Mouse (Mus musculus) frontal cortex, postnatal 10 days (tissue): ENCODE results near the gene Tmem246.
"Not testable (repeated sequence)": the region's sequence is repeated elsewhere in the genome, so short reads cannot be mapped to it uniquely, and the experiment has no call there.

Experiments
- DNase-seq, 2 experiments: peaks; one replicate each; pipeline ENCODE4 v3.0.0; 2022; ENCODE audit warnings: low spot score in 2 of 2, mixed read lengths in 1 of 2

Gene Tmem246

DNA sequence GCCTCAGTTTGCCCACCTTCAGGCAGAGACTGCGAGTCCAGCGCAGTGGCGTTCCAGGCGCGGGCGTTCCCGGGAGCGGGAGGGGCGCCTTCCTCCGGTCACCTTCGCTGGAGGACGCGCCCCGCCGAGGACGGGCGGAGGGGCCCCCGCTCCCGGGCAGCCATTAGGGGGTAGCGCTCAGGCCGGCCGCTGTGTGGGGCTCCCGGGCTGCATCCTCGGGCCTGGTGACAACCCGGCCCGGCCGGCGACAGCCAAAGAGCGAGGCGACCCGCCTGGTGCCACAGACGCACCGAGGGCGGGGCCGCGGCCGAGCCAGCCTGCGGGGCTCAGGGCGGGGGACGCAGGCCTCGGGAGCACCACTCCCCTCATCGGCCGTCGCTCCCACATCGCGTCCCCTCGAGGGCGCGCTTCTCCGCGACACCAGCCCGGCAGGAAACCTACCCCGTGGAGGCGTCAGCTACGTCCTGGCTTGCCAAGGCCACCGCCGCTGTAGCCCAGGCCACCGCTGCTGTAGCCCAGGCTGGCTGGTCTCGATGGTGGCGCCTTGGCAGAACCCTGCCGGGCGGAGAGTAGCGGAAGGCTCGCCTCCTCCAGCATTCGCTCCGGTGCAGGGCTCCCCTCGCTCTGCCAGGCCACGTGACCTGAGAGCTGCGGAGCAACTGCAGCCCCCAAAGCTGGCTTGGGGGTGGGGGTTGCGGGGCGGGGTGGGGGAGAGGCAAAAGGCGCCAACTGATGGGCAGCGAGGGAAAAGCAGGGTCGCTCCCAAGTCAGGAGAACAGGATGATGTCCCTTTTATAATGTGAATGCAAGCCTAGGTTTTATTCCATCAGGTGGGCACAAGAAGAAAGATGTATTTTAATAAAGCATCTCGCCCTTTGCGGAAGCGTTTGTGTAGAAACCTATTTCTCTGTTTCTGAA lies at the start of gene Tmem246:
Gene Tmem246, minus strand, starts transcription at position 694 of the 918 bp plus-strand sequence.
- DNase-seq: peak; percentile 50 to 75

GRCm38 (mm10) chr4:49639913-49640312 lies 42.2 kb upstream of the Tmem246 start:
- no peak for DNase-seq

GRCm38 (mm10) chr4:49637821-49638220 lies 40.1 kb upstream of the Tmem246 start:
- no peak for DNase-seq

DNA sequence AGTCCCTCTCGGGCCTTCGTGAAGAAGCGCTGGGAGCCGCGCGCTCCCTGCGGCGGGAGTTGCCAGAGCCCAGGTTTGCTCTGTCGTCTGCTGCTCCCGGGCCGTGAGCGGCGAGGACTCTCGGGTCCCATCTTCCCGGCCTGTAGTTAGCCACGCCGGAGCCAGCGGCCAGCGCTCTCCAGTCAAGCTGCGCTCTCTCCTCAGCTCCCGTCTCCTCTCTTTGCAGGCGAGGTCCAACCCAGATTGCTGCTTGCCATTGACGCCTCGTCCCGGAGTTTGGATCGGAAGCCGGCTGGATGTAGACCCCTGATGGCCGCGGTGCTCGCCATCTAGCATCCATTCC lies 34.4 kb upstream of the Tmem246 start:
- DNase-seq: no peak

GRCm38 (mm10) chr4:49631319-49632138 lies 33.9 kb upstream of the Tmem246 start, which contains the start of gene Rnf20:
Gene Rnf20 (plus strand): TSS chr4:49632006.
- peak; percentile 94 to 95 for DNase-seq

DNA sequence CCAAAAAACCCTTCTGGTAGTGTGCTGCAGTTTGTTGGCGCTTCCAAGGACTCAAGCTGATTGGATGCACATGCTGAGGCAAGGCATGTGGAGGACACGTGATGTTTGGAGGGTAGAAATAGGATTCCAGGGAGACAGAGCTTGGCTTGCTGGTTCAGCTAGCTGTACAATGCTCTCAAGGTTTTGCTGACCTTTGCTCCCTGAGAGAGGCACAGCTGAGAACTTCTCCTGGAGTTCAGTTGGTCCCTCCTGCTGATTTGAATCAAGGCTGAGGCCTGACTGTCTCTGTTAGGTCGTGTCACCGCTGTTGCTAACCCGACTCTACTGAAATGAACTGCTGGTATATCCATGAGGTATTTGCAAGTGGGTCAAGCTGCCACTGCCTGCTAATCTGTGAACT lies 31.3 kb upstream of the Tmem246 start:
- no peak for DNase-seq

GRCm38 (mm10) chr4:49626973-49627372 lies 29.3 kb upstream of the Tmem246 start:
- DNase-seq: peak; percentile 39 to 71

DNA sequence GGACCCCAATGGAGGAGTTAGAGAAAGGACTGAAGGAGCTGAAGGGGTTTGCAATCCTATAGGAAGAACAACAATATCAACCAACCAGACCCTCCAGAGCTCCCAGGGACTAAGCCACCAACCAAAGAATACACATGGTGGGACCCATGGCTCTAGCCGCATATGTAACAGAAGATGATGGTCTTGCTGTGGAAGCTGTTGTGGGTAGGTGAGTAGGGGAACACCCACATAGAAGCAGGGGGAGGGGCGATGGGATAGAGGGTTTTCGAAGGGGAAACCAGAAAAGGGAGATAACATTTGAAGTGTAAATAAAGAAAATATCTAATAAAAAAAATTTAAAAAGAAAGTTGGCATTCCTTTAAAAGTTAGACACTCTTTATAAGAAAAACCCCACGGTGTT lies 27.3 kb upstream of the Tmem246 start:
- DNase-seq: not testable (repeated sequence)

DNA sequence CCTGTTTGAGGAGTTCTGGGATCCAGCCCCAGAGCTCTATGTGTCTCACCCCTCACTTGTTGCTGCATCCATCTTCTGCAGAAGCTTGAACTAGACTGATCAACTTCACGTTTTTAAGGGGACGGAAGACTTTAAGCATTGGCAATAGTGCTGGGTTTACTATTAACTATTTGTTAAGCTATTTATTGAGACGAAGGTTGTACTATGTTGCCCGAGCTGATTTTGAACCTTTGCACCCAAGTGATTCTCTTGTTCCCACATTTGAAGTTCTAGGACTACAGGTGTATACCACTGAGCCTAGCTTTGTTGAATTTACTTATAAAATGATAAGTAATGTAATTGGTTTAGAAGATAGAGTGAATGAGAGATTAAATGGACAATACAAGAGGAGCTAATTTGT lies 26.2 kb upstream of the Tmem246 start:
- DNase-seq: no peak

GRCm38 (mm10) chr4:49622272-49622671 lies 24.6 kb upstream of the Tmem246 start:
- DNase-seq: no peak

GRCm38 (mm10) chr4:49619861-49620260 lies 22.2 kb upstream of the Tmem246 start:
- not testable (repeated sequence) for DNase-seq

GRCm38 (mm10) chr4:49616924-49617323 lies 19.2 kb upstream of the Tmem246 start:
- DNase-seq: no peak

DNA sequence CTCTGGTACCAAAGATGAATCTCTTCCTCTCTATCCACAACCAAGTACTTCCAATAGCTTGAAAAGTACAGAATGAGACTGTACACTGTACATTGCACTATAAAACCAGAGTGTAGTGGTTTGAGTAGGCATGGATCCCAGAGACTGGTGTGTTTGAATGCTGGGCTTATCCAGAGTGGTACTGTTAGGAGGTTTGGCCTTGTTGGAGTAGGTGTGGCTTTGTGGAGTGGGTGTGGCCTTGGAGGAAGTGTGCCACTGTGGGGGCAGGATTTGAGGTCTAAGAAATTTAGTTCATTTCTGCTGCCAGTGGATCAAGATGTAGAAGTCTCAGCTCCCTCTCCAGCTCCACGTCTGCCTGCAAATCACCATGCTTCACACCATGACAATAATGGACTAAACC lies 7.8 kb upstream of the Tmem246 start:
- DNase-seq: no peak

GRCm38 (mm10) chr4:49604616-49605015 lies 6.9 kb upstream of the Tmem246 start:
- DNase-seq: no peak

DNA sequence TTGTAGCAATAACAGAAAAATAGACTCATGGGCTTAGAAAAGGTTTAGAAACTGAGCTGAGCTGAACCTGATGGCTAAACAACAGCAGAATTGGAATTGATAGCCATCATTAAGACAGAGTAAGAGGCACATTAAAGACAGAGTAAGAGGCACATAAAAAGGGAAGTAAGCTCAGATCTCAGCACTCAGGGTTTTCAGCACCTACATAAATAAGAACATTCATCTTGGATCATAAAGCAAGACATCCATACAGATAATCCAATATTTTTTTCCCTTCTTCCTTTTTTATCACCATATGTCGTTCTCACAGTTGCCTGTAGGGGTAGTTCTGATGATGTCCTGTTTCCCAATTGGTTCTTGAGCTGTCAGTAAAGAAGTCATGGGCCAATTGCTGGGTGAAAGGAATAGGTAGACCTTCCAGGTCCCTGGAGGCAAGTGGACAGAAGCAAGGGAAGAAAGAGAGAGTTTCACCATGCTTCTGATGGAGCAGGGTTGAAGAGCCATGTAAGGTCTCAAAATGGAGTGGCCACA lies 6.4 kb upstream of the Tmem246 start:
- no peak for DNase-seq

DNA sequence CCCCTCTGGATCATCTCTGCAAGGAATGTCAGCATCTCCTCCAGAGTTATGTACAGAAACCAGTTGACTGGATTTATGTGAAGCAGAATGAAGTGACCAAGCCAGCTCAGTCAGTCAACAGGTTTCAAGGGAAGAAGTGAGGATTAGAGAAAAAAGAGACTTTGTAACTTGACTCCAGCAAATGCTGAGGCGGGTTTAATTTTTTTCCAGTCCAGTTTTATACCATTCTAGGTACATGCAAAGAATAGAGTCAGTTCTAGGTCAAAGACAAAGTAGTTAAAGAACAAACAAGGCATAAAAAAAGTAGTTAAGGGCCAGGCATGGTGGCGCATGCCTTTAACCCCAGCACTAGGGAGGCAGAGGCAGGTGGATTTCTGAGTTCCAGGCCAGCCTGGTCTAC lies 5.5 kb upstream of the Tmem246 start:
- no peak for DNase-seq

DNA sequence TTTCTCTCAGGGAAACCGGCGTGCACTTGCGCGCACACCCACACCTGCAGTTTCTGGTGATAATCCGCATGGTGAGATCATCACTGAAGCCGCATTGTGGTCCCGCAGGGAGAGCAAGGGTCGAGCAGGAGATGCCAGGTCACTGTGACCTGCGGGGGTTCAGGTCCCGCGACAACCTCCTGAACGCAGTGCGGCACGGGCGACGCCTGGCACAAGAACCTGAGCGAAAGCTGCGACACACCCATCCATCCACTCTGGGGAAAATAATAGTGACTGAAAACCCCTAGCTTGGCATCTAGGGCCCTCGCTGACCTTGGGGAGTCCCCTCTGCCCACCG lies 862 bp downstream of the Tmem246 start:
- DNase-seq: no peak

DNA sequence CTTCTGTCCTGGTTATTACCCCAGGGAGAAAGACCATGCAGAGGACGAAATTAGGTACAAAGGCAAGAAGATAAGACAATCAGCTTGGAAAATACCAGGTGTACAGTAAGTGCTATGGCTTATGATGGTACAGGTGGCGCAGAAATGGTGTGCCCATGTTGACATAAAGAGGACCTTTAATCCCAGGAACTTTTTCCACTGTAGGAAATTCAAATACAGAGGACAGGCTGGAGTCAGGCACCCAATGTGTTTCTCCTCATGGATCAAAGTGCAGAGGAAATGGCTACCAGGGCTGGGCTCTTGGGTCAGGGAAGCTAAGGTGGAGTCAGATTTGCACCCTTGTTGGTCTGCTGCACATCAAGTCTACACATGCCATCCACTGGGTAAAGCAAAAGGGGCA lies 7.5 kb downstream of the Tmem246 start:
- DNase-seq: no peak

DNA sequence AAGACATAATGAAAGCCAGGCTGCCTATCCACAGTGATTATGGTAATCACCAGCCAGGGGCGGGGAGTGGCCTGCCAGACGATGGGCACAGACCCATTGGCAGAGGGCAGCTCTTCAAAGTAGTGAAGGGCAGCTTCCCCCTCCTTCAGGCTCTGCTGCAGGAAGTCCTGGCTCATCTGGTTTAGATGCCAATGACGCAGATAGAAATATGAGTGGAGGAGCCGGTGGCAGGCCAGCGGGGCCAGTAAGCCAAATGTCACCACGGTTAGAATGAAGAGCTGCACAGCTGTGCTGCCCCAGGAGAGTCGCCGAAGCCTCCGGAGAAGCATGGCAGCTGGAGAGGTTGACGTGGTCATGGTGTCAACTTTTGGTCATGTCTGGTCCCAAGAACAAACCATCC lies 10.9 kb downstream of the Tmem246 start:
- no peak for DNase-seq

GRCm38 (mm10) chr4:49585524-49586101 lies 12.1 kb downstream of the Tmem246 start:
- no peak for DNase-seq

- DNase-seq: no peak
Observed at GRCm38 (mm10) chr4:49583965-49584831, 13.5 kb downstream of the Tmem246 start.
